Mouse (Mus musculus): ENCODE results near the gene AU021092. TPM values are rescaled to one million over a fixed set of nuclear protein-coding genes. Genes with fewer than 3 reads are reported as not detected.

AU021092 gene
- polyA plus RNA-seq (2015; fragmentation: Nextera tagmentation; extraction: Ambion mirVana) = 7.0 and 9.8 TPM in 2 replicates

DNA sequence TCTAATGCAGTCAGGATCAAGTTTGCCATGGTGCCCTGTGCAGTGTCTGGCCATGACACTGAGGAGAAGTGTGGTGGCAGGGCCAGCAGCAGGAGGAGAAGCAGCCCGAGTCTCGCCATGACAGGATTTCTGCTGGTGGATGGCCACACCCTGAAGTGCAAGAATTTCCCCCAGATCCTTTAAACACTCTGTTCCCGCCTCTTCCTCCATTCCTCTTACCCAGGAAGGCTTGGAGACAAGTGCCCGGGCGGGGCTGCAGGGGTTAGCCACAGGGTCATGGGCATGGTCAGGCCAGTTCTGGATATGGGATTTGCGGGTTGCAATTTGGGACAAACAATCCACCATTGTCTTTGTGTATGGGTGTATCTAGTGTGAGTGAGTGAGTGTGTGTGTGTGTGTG lies at the start of gene AU021092:
TSS of gene AU021092 (minus strand) at position 160 of the 400 bp plus-strand sequence.
- Histone ChIP-seq H3K4me1 (ENCODE audit: insufficient read depth, low read length) (no peaks in the 10 kb centered on the region), H3K27ac (ENCODE audit: low read length) (no peak within 1 kb of the TSS), H3K4me2 (replicated peaks; ENCODE audit: low read depth, low read length) (no peak within 1 kb of the TSS), H3K36me3 (ENCODE audit: insufficient read depth, low read length) (no peaks in the 10 kb centered on the region), H3K9ac (replicated peaks; ENCODE audit: low read length) (no peak within 1 kb of the TSS), H3K27me3 (ENCODE audit: insufficient read depth, low read length) (no peaks in the 10 kb centered on the region), H3K4me3 (ENCODE audit: low read length) (no peak within 1 kb of the TSS), H3K9me3 (ENCODE audit: low read length) (no peaks in the 10 kb centered on the region)
- no peak for ATAC-seq (ENCODE audit: low FRiP score, low TSS enrichment)
- 59% methylated on average over 6 of the region's 6 CpGs for WGBS

DNA sequence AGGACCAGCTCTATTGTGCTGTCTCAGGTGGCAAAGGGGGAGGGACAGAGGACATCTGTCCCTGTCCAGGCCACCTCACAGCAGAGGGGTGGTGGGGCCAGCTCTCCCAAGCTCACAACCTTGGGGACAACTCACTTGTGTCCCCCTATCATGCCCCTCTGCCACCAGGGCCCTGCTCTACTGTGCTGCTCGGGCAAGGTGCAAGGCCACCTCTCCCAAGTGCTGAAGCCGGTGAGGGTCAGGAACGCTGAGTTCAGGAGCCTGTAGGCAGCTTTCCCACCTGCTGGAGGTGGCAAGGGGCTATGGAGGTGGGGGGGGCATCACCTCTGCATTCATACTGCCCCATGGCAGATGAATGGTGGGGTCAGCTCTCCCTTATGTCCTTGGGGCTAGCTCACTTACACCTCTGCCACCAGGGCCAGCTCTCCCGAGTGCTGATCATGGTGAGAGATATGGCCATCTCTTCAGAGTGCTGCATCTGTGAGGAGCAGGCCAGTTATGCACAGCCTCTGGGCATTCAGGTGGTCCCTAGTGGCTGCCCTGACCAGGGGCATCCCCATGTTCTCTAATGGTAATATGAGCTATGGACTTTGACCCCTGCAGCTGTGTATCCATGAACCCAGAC lies 49.4 kb upstream of the AU021092 start:
- no peak overlapping the region for H3K27ac ChIP-seq (ENCODE audit: low read length)
- H3K9ac ChIP-seq (replicated peaks; ENCODE audit: low read length) = no peak overlapping the region
- no peaks in the 10 kb centered on the region for H3K36me3 ChIP-seq (ENCODE audit: insufficient read depth, low read length)
- H3K9me3 ChIP-seq (ENCODE audit: low read length) = no peaks in the 10 kb centered on the region
- H3K4me2 ChIP-seq (replicated peaks; ENCODE audit: low read depth, low read length) = no peak overlapping the region
- ATAC-seq (ENCODE audit: low FRiP score, low TSS enrichment) = no peak
- no peaks in the 10 kb centered on the region for H3K4me1 ChIP-seq (ENCODE audit: insufficient read depth, low read length)
- 71% methylated on average over 4 of the region's 4 CpGs for WGBS
- no peak overlapping the region for H3K4me3 ChIP-seq (ENCODE audit: low read length)
- no peaks in the 10 kb centered on the region for H3K27me3 ChIP-seq (ENCODE audit: insufficient read depth, low read length)

DNA sequence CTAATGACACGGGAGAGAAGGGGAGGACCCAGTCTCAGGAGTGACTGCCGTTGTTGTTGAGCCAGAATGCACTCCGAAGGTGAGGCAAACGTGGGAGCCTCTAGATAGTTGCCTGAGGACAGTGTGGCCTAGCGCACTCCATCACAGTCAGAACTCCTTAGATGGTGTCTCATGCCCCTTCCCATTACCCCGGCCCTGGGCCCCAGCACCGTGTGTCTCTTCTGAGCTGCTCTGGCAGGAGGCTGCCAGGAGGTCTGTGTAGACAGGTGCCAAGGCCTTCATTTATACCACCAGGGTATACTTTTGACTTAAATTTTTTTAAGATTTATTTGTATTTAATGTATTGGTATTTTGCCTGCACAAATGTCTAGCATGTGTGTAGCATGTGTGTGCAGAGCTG lies 41.8 kb upstream of the AU021092 start:
- no peaks in the 10 kb centered on the region for H3K36me3 ChIP-seq (ENCODE audit: insufficient read depth, low read length)
- 83% methylated on average over 7 of the region's 7 CpGs for WGBS
- no peak overlapping the region for H3K9ac ChIP-seq (replicated peaks; ENCODE audit: low read length)

DNA sequence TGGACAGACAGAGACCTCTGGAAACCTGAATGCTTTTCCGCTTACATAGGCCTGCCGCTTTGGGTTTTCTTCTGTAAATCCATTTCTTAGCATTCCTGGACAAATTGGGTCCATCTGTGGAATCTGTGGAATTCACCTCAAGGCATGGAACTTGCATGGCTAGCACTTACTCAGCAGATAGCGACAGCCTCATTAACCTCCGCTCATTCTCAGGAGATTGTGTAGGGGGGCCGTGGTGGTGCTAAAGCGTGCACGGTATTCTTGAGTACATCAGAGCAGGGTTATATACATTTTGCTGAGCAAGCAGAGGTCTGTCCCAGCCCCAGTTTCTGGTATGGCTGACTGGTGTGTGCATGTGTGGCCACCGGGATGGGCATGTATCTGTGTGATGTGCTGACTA lies 41.1 kb upstream of the AU021092 start:
- no peak for ATAC-seq (ENCODE audit: low FRiP score, low TSS enrichment)
- Histone ChIP-seq H3K4me2 (replicated peaks; ENCODE audit: low read depth, low read length) (no peak overlapping the region), H3K9ac (replicated peaks; ENCODE audit: low read length) (no peak overlapping the region), H3K27ac (ENCODE audit: low read length) (no peak overlapping the region), H3K27me3 (ENCODE audit: insufficient read depth, low read length) (no peaks in the 10 kb centered on the region), H3K36me3 (ENCODE audit: insufficient read depth, low read length) (no peaks in the 10 kb centered on the region), H3K4me3 (ENCODE audit: low read length) (no peak overlapping the region), H3K9me3 (ENCODE audit: low read length) (no peaks in the 10 kb centered on the region; the same call in 1 of the 2 replicates), H3K4me1 (ENCODE audit: insufficient read depth, low read length) (no peaks in the 10 kb centered on the region)
- whole genome bisulfite sequencing = 67% methylated on average over 8 of the region's 8 CpGs

More for the DNA sequence above, 41.8 kb upstream of the AU021092 start:
- Histone ChIP-seq H3K27ac (ENCODE audit: low read length) (no peak overlapping the region), H3K4me2 (replicated peaks; ENCODE audit: low read depth, low read length) (no peak overlapping the region), H3K27me3 (ENCODE audit: insufficient read depth, low read length) (no peaks in the 10 kb centered on the region), H3K4me1 (ENCODE audit: insufficient read depth, low read length) (no peaks in the 10 kb centered on the region), H3K9me3 (ENCODE audit: low read length) (no peaks in the 10 kb centered on the region; the same call in 1 of the 2 replicates), H3K4me3 (ENCODE audit: low read length) (no peak overlapping the region)
- no peak for ATAC-seq (ENCODE audit: low FRiP score, low TSS enrichment)

DNA sequence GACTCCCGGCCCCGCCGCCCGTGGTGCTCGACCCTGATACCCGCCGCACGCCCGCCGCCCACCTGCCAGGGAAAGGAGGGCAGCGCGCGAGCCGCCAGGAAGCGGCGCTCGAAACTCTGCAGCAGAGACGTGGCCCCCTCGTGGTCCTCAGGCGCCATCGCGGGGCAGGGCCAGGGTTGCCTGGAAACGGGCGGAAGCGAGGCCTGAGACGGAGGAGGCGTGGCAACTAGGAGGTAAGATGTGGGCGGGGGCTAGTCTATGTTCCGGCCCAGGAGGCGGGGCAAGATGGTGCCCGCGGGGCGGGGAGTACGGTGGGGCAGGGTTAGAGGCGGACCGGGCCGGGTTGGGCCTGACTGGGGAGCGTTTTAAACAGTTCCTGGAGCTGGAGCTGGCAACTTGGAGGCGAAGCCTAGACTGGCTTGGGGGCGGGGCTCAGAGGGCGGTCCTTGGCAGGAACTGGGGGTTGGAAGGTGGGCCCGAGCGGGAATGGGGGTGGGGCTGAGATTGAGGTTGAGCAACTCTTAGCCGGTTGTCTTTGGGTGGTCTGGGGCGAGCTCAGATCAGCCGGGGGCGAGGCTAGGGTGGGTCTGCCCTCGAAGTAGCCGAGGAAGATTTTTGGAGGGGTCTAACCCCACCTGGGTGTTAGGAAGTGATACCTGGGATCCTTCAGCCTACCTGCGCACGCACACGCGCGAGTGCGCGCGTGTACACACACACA lies 33.8 kb upstream of the AU021092 start, which contains the start of gene Eef2kmt:
TSS of gene Eef2kmt (minus strand) at position 205 of the 718 bp plus-strand sequence.
- peak within 1 kb of the TSS; percentile 83 for H3K4me3 ChIP-seq (ENCODE audit: low read length)
- H3K36me3 ChIP-seq (ENCODE audit: insufficient read depth, low read length) = peaks cover 8% of the 10 kb centered on the region; the same call in 1 of the 2 replicates
- WGBS = 1% methylated on average over 57 of the region's 57 CpGs
- H3K9ac ChIP-seq (replicated peaks; ENCODE audit: low read length) = peak within 1 kb of the TSS; percentile 86
- ATAC-seq (ENCODE audit: low FRiP score, low TSS enrichment) = peak; percentile 97
- peaks cover 16% of the 10 kb centered on the region; the same call in 1 of the 2 replicates for H3K4me1 ChIP-seq (ENCODE audit: insufficient read depth, low read length)
- no peaks in the 10 kb centered on the region for H3K27me3 ChIP-seq (ENCODE audit: insufficient read depth, low read length)
- peak within 1 kb of the TSS; percentile 64 for H3K4me2 ChIP-seq (replicated peaks; ENCODE audit: low read depth, low read length)
- H3K27ac ChIP-seq (ENCODE audit: low read length) = peak within 1 kb of the TSS; percentile 89
- no peaks in the 10 kb centered on the region for H3K9me3 ChIP-seq (ENCODE audit: low read length)

DNA sequence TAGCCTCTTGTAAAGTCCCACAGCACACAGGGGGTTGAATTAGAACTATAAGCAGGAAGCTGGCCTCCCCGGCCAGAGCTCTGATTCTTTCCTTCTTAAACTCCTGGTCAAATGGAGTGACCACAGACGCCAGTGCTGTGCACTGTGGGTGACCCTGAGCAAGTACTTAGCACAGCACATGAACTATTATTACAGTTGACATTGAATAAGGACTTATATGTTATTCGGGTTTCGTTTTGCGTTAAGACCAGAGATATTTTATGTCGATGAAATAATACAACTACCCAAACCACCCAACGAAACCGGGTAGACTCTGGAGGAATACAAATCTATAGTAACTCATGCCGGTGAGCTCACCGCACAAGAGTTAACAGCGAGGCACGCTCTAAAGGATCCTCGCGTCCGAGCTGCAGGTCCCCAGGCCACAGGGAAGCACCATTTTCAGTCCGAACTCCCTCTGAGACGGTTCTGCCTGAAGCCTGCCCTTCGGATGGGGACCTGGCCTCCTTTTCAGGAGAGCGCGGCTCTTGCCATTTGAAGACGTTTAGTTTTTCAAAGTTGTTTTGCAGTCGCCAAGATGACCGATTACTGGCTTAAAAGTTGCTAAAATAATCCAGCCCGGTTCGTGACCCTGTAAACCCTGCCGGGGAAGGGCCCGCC lies 33.1 kb upstream of the AU021092 start:
- no peaks in the 10 kb centered on the region for H3K27me3 ChIP-seq (ENCODE audit: insufficient read depth, low read length)
- H3K36me3 ChIP-seq (ENCODE audit: insufficient read depth, low read length) = peaks cover 8% of the 10 kb centered on the region; the same call in 1 of the 2 replicates
- H3K4me1 ChIP-seq (ENCODE audit: insufficient read depth, low read length) = peaks cover 16% of the 10 kb centered on the region; the same call in 1 of the 2 replicates
- peak; percentile 31; the same call in 1 of the 2 replicates for ATAC-seq (ENCODE audit: low FRiP score, low TSS enrichment)
- H3K9me3 ChIP-seq (ENCODE audit: low read length) = no peaks in the 10 kb centered on the region
- WGBS = 2% methylated on average over 27 of the region's 27 CpGs
- H3K4me3 ChIP-seq (ENCODE audit: low read length) = peak overlapping the region; percentile 83
- peak overlapping the region; percentile 89 for H3K27ac ChIP-seq (ENCODE audit: low read length)
- peak overlapping the region; percentile 64 for H3K4me2 ChIP-seq (replicated peaks; ENCODE audit: low read depth, low read length)
- H3K9ac ChIP-seq (replicated peaks; ENCODE audit: low read length) = peak overlapping the region; percentile 86

DNA sequence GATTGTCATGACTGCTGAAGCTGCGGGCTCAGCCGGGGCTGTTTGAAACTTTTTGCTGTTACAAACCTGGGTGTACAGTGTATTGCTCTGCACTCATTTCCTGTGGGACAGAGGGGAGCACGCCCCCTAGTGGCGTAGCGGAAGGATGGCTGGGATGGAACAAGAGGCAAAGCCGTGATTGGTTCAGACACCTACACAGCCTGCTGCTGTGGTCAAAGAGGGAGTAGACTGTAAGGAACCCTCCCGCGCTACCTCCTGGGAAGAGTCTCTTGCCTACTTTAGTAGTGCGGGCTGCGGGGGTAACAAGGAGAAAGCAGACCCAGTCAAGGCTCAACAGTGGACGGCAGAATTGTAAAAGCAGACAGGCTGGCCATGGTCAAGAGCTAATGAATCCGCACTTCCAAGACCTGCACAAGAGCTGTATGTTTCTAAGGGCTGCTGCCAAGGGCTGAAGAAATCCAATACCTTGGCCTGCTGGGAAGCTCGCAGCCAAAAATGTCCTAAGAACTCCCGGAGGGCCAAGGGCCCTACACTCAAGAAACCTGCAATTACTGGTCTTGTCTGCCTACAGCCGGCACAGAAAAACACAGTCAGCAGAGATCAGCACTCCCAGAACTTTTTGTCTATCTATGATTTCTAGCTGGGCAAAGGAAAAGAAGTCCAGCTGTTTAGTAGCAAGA lies 32.4 kb upstream of the AU021092 start:
- 4% methylated on average over 15 of the region's 15 CpGs for WGBS
- H3K4me3 ChIP-seq (ENCODE audit: low read length) = peak overlapping the region; percentile 83
- peak overlapping the region; percentile 64 for H3K4me2 ChIP-seq (replicated peaks; ENCODE audit: low read depth, low read length)
- peak overlapping the region; percentile 86 for H3K9ac ChIP-seq (replicated peaks; ENCODE audit: low read length)
- peaks cover 16% of the 10 kb centered on the region; the same call in 1 of the 2 replicates for H3K4me1 ChIP-seq (ENCODE audit: insufficient read depth, low read length)
- peaks cover 8% of the 10 kb centered on the region; the same call in 1 of the 2 replicates for H3K36me3 ChIP-seq (ENCODE audit: insufficient read depth, low read length)
- no peaks in the 10 kb centered on the region for H3K27me3 ChIP-seq (ENCODE audit: insufficient read depth, low read length)
- H3K27ac ChIP-seq (ENCODE audit: low read length) = peak overlapping the region; percentile 89
- no peaks in the 10 kb centered on the region for H3K9me3 ChIP-seq (ENCODE audit: low read length)
- ATAC-seq (ENCODE audit: low FRiP score, low TSS enrichment) = peak; percentile 69

DNA sequence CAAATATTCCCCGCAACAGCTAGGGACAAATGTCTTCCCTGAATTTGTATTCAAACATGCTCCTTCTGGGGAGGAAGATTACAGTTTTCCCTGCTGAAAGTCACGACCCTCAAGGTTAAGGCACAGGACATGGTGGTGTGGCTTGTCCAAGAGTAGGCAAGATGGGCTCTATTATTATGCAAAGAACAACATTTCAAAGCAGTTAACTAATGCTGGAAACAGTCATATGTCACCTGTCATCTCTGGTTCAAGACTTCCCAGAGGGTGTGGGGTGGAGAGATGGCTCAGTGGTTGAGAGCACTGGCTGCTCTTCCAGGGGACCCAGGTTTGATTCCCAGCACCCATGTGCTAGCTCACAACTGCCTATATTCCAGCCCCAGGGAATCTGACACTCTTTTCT lies 30.2 kb upstream of the AU021092 start:
- Histone ChIP-seq H3K9ac (replicated peaks; ENCODE audit: low read length) (no peak overlapping the region), H3K36me3 (ENCODE audit: insufficient read depth, low read length) (peaks cover 25% of the 10 kb centered on the region), H3K27ac (ENCODE audit: low read length) (no peak overlapping the region), H3K4me1 (ENCODE audit: insufficient read depth, low read length) (peaks cover 16% of the 10 kb centered on the region; the same call in 1 of the 2 replicates), H3K4me2 (replicated peaks; ENCODE audit: low read depth, low read length) (no peak overlapping the region), H3K9me3 (ENCODE audit: low read length) (no peaks in the 10 kb centered on the region), H3K27me3 (ENCODE audit: insufficient read depth, low read length) (no peaks in the 10 kb centered on the region), H3K4me3 (ENCODE audit: low read length) (no peak overlapping the region)
- no peak for ATAC-seq (ENCODE audit: low FRiP score, low TSS enrichment)
- 91% methylated on average over 2 of the region's 2 CpGs for WGBS

DNA sequence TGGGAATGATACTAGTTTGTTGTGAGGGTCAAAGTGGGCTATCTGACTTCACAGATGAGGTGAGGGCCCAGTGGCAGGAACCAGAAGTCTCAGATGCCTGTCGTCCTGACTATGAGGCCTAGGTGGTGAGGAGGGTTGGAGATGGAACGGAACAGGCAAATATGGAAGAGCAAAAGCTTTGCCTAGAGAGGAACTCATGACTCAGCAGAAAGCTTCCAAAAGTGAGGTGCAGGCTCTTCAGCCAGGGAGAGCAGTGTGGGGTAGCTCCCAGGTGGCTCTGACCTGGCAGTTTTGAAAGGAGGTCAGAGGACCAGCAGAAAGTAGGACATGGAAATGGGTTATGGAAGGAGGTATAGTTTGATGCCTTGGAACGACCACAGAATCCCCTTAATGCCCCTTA lies 28.8 kb upstream of the AU021092 start:
- ATAC-seq (ENCODE audit: low FRiP score, low TSS enrichment) = no peak
- Histone ChIP-seq H3K4me2 (replicated peaks; ENCODE audit: low read depth, low read length) (no peak overlapping the region), H3K9ac (replicated peaks; ENCODE audit: low read length) (no peak overlapping the region), H3K4me1 (ENCODE audit: insufficient read depth, low read length) (peaks cover 11% of the 10 kb centered on the region; the same call in 1 of the 2 replicates), H3K36me3 (ENCODE audit: insufficient read depth, low read length) (peaks cover 29% of the 10 kb centered on the region), H3K27ac (ENCODE audit: low read length) (no peak overlapping the region), H3K9me3 (ENCODE audit: low read length) (no peaks in the 10 kb centered on the region), H3K27me3 (ENCODE audit: insufficient read depth, low read length) (no peaks in the 10 kb centered on the region), H3K4me3 (ENCODE audit: low read length) (no peak overlapping the region)
- WGBS = 87% methylated on average over 3 of the region's 3 CpGs

All from kidney, embryonic 16.5 days (tissue).